Mouse (Mus musculus) spleen, adult 18-20 months (tissue): ENCODE data around the gene Dnah10.
"Not testable (repeated sequence)": the region's sequence is repeated elsewhere in the genome, so short reads cannot be mapped to it uniquely, and the experiment has no call there.

Source experiments
- DNase-seq, 2 experiments: peaks; one replicate each; pipeline ENCODE4 v3.0.0; 2022; ENCODE audit warnings: mixed read lengths in 2 of 2

Gene Dnah10

DNA sequence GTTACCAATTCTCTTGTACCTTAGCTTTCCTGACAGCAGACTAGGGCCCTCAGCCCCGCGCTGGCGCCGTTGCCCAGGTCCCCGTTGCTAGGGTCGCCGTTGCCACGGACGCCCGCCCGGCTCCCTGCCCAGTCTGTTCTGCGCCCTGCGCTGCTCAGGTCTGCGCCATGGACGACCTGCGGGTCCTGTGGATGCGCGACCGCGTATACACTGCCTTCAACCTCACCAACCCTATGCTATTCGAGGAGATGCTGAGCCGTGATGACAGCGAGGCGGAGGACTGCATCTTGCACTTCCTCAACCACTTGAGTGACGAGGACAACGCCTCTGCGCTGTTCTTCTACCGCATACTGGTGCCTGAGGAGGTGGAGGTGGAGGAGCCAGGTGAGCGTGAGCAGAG, at the start of gene Dnah10:
Gene Dnah10, plus strand, starts transcription at position 89 of the 400 bp plus-strand sequence.
- DNase-seq: no peak

DNA sequence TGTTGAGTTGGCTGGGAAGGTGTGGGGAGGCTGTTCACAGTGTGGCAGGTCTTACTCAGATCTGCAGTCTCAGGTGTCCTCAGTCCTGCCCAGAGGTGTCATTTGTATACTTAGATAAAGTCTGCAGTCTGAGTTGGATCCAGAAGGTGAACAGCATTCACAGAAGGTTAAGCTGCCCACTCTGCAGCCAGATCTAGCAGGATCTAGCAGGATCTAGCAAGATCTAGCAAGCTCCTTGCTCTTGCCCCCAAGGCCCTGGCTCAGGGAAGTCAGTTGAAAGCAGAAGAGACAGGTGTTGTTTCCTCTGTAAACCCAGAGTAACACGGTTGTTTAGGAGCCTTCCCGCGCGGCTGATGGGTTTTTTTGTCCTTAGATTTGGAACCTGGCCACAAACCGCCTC, 11.1 kb upstream of the Dnah10 start:
- no peak for DNase-seq

DNA sequence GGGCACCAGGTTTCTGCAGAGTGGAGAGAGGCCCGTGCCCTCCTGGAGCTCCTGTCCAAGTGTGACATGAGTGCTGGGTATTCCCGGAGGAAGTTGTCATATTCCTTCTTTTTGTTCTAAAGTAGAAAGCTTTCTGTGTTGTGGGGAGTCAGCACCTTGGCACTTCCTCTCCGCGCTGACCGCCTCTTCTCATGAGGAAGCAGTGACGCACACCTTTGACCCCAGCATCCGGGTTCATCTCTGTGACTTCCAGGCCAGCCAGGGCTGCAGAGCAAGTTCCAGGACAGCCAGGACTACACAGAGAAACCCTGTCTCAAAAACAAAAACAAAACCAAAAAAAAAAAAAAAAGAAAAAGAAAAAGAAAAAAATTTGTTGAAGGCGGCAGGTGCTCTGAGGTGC, 9.8 kb upstream of the Dnah10 start:
- no peak for DNase-seq

DNA sequence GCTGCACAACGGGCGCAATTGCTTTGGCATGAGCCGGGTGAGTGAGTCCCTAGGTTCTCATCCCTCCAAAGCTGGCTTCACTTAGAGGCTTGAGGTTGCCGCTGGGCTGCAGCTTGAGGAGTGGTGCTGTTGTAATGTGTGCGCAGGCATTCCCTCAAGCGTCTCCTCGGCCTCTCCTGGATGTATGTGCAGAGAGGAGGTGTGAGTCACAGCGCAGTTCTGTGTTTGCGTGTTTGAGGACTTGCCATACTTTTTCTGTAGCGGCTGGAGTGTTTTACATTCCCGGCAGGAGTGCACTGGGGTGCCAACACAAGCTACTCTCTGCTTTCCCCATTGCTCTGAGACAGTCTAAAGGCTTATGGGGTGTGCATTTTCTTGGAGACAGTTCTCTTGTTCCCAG, 6.9 kb upstream of the Dnah10 start:
- no peak for DNase-seq

DNA sequence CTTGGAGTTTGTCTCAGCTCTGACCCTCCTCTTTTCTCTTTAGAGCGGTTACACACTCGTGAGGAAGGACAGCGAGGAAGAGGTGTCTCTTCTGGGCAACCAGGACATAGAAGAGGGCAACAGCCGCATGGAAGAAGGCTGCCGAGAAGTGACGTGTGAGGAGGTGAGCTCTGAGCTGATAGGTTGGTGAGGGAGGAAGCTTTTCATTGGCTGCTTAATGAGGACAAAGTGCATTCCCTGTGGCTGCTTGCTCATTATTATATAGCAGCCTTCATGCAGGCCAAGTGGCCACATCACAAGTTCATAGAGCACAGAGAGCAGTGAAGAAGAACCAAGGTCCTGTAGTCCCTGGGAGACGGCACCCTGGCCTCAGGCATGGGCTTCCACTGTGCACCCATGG, 6.5 kb upstream of the Dnah10 start:
- no peak for DNase-seq

DNA sequence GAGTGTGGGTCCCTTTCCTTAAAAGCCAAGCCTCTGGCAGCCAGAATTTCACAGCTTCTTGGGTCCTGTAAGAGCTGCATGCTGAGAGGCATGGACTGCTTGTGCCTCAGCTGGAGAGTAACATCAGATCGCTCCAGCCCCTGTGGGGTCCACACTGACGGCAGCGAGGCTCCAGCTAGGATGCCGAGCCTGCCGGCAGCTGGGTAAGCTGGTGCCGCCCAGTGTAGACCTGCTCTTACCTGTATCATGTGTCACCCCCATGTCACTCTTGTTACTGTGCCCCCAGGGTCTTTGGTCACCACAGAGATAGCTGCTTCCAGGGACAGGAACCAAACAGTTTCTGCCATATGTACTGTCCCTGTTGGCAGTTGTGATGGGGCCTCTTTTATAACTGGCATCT, 1.8 kb upstream of the Dnah10 start:
- DNase-seq: no peak

DNA sequence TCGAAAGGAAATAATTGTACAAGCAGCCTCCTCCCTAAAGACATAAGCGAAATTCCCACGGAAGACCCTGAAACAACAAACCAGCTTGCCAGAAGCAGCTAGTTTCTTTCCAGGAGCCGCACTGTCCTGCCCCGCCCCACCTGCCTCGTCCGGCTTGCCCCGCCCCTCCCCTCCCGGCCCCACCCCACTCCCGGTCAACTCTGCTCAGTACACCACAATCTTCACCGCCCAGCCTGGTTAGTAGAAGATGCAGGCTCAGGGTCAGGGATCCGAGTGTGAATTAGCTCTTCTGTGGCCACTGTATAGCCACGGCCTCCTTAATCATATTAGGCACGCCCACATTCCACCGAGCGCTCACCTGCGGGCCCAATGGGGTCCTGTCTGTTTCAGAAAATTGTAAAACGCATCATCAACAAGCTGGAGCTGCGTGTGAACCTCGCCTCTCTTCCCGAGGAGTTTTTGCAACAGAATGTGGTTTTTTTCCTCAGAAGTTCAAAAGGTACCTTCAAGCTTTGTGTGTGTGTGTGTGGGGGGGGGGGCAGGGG, 4.8 kb downstream of the Dnah10 start:
- no peak for DNase-seq

DNA sequence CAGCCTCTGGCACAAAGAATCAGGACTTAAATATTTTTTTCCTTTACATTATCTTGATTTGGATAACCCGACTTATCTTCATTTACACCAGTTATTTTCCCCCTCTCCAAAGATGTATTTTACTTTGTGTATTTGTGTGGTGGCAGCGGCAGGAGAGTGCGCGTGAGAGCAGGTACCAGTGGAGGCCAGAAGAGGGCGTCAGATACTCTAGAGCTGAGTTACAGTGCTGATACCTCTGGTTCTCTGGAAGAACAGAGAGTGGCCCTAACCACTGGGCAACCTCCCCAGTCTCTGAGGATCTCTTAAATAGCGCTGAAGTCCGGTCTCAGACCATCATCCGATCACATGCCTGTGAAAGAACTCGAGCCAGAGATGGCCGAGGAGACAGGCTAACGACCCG, 9.1 kb downstream of the Dnah10 start:
- DNase-seq: no peak

DNA sequence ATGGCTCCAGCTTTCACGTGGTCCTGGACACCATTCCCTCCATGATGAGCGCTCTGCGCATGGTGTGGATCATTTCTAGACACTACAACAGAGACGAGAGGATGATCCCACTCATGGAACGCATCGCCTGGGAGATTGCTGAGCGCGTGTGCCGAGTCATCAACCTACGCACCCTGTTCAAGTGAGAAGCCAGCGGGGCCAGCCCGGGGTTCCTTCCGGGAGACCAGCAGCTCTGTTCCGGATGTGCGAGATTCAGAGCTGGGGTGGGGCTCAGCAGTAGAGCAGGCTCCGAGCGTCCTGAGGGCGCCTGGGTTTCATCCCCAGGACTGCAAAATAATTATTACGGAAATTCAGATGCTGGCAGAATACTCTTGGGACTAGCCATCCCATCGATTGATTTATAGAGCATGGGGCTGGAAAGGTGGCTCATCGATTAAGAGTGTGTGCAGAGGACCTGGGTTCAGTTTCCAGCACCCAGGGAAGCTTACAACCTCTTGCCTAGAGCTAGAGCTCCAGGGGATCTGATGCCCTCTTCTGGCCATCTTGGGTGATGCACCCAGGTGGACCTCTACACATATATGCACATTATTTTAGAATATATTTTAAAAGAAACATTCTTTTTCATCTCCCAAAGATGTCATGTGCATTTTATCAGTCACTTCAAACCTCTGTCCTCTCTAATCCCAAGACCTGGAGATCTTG, 17.2 kb downstream of the Dnah10 start:
- no peak for DNase-seq

DNA sequence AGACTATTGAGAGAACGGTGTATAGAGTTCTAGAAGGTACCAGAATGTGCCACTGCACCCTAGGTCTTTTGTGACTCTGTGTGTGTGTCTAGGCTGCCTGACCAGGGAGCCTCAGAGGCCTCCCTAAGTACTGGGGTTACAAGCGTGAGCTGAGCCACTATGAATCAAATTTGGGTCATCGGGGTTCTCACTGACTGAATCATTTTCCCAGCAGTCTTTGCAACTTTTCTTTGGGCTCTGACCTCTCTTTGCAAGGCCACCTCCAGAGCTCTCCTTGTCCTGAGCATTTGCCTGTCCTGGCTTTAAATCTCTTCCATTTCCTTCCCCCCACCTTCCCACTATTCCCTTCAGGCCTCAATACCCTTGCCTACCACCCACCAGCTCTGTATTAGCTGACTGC, 19.0 kb downstream of the Dnah10 start:
- no peak for DNase-seq

DNA sequence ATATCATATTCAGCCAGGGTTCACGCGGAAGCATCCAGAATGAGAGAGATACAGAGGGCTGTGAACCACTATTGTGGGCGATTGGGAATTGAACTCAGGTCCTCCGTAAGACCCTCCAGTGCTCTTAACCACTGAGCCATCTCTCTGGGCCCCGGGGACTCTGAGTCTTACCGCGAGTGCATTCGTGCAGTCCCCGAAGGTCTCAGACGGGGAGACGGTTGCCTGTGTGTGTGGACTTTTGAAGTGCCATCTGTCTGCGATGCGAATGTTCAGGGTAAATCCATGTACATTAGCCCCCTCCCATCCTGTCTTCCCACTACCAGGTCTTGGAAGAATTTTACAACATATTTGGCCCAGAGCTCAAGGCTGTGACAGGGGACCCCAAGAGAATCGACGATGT, 21.3 kb downstream of the Dnah10 start:
- no peak for DNase-seq

DNA sequence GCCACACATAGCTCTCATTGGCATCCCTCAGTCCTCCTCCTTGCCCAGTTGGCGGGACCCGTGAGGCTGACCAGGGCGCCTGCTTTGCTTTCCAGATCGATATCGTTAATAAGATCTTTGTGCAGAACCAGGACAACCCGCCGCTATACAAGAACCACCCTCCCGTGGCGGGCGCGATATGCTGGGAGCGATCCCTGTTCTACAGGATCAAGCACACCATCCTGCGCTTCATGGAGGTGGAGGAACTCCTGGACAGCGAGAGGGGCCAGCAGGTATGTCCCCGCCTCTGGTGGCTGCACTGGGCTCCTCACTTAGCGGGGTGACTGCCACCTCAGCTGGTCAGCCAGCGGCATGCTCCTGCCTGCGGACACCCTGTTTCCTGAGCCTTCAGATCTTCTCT, 23.4 kb downstream of the Dnah10 start:
- DNase-seq: no peak

DNA sequence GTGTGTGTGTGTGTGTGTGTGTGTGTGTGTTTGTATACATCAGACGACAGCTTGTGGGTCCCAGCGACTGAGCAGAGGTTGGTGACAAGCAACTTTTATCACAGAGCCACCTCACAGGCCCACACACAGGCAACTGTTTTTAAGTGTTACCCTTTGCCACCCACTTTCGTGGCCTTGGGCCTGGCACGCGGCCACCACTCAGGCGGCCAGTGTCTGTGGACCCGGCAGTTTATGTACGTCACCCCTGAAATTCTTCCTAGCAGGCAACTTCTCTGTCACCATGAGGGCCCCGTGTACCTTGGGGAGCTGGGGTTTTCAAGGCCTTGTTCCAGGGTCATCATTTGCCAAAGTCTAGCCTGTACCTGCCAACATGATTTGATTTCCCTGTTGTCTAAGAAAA, 26.8 kb downstream of the Dnah10 start:
- no peak for DNase-seq

DNA sequence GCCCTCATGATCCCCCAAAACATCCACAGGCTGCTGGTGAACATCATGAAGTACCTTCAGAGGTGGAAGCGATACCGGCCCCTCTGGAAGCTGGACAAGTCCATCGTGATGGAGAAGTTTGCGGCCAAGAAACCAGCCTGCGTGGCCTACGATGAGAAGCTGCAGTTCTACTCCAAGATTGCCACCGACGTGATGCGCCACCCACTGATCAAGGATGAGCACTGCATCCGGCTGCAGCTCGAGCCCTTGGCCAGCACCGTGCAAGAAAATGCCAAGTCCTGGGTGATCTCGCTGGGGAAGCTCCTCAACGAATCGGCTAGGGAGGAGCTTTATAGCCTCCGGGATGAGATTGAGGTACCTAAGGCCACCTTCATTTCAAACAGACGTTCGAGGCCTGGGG, 36.1 kb downstream of the Dnah10 start:
- DNase-seq: peak in 1 of 2 experiments; percentile 10

DNA sequence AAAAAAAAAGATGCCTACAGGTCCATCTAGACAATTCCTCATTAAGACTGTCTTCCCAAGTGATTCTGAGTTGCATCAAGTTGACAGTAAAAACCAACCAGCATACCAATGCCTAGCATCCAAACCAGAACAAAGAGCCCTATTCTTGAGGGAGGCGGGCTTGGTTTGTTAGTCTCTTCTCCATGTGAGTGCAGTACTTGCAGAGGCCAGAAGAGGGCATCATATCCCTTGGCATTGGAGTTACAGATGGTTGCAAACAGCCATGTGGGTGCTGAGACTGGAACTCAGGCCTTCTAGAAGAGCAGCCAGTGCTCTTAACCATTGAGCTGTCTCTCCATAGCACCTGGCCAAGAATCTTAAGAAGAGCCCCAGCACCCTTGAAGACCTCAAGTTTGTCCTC, 36.9 kb downstream of the Dnah10 start:
- DNase-seq: no peak

DNA sequence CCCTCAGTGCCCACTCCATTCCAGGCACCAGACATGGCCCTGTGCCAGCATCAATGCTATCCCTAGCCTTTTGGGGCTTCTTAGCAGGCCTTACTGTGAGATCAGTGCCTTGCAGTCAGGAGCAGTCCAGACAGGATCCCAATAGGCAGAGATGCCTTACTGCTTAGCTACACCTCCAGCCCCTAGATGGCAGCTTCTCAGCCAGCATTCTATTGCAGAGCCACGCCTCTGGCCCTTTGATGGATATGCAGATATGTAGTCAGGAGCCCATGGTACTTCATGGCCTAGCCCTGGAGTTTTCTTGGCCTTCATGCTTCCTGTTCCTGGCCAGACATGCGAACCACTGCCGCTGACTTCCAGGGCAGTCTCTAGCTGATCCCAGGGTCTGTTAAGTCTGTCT, 49.7 kb downstream of the Dnah10 start:
- DNase-seq: no peak

DNA sequence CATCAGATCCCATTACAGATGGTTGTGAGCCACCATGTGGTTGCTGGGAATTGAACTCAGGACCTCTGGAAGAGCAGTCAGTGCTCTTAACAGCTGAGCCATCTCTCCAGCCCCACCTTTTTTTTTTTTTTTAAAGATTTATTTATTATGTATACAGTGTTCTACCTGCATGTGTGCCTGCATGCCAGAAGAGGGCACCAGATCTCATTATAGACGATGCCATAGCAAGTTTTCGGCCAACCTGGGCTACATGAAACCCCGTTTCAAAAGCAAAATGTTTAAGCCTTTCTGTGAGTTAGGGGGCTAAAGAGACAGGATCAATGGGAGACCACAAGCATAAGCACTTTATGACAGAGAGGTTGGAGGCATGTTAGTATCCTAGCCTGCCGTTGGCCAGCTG, 51.4 kb downstream of the Dnah10 start:
- not testable (repeated sequence) for DNase-seq

DNA sequence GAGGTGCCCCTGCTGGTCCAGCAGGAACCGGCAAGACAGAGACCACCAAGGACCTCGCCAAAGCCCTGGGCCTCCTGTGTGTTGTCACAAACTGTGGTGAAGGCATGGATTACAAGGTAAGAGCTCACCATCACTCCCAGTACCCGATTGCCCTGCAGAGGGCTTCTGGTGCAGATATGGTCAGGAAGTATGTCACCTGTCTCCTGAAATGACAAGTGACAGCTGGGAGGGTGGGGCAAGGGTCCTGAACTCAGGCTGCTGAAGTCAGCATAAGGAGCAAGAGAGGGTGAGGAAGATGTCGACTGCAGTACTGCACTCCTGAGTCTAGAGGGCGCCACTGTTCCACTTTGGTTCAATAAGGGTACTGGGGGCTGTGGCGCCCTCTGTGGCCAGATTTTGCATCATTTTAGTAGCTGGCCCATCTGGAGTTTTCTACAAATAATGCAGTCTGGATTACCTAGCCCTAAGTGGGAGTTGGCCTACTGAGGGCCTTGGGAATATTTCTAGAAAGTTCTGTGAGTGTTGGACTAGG, 52.4 kb downstream of the Dnah10 start:
- peak in 1 of 2 experiments; percentile 32 for DNase-seq

DNA sequence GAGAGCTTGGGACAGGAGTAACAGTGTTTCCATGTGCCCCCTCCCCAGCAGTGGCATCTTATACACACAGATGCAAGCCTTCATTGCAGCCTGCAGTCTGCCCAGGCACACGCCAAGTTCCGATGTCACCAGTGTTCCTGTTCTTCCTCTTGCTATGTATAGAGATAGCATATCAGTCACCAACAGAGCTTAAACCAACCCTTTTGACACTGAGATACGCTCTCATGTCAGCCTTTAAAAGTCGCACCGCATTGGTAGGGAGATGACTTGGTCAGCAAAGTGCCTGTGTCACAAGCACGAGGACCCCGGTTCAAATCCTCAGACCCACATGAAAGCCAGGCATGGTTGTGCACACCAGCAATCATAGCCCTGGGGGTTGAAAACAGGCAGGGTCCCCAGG, 55.0 kb downstream of the Dnah10 start:
- DNase-seq: no peak

DNA sequence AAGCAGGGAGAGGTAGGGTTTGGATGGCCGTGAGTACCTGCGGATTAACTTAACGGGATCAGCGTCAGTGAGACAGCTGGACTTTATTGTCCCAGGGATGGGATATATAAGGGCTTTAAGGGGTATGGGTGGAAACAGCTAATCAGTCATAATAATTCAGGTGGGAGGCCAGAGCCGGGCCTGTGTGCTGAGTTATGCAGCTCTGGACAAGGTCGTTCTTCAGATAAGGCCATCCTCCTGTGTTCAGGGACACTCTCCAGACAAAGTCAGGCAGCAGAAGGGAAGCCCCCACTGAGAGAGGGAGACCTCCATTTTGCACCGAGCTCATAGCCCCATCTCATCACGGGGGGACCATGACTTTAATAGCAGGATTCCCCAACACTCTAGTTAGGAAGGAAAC, 56.8 kb downstream of the Dnah10 start:
- no peak for DNase-seq

DNA sequence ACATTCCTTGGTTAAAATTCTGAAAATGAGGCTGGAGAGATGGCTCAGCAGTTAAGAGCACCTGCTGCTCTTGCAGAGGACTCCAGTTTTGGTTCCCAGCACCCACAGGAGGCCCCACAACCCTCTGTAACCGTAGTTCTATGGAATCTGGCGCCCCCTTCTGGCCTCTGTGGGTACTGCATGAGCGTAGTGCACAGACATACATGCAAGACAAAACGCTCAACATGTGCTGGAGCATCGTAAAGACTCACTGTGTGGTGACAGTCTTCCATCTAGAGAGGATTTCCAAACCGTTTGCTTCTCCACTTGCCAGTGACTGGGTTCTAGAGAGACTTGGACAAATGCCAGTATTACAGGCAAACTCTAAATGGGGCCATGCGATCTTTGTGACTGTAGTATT, 60.8 kb downstream of the Dnah10 start:
- DNase-seq: peak in 1 of 2 experiments; percentile 5

DNA sequence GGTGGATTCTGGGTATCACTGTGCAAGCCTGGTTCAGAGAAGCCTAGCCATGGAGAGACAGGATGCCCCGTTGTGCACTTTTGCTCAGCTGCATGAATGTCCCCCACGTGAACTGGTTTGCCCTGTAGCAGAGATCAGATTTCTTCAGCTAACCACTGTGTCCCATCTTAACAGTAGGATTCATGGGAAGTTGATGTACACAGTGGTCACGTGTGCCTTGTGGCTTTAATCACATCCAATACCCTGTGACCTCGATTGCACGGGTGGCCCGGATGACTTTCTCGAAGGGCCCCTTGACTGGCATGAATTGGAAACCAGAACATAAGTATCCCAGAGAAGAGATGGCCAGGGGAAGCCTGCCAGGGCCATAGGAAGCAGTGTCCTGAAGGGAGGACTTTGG, 67.2 kb downstream of the Dnah10 start:
- no peak for DNase-seq

DNA sequence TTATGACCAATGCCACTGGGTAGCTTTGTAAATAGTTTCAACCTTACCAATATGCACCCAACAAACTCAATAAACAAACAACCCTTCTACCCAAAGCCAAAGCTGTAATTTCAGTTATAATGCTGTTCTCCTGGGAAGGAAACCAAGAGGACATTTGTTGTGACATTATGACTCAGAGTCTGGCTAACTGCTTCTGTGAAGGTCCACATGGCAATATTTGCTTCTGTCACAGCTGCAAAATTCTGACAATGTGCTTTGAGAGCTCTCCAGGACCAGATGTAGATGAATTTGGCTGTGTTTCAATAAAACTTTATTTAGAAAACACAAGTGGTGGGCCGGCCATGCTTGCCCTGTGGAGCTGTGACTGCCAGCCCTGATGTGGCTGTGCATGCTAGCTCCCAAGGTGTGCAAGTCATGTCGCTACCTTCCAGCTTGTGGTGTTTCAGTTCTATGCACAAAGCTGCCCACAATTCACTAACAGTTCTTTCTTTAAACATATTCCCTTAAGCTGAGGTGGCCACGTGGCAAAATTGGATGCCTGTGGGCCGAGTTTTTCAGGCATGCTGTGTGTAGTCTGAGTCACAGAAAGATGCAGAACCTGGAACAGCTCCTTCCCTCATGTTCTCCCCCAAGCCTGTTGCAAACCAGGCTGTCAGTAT, 85.0 kb downstream of the Dnah10 start:
- no peak for DNase-seq

DNA sequence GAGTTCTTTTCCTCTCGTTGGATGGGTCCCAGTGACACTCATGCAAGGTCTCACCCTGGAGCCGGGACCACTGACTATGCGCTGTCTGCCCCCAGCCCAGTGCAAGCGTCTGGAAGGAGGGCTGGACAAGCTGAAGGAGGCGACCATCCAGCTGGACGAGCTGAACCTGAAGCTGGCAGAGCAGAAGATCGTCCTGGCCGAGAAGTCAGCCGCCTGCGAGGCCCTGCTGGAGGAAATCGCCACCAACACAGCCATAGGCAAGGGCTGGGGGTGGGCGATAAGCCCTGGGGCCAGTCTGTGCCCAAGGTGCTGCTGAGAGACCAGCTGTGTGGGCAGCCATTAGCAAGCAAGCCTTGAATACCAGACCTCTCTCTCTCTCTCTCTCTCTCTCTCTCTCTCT, 87.6 kb downstream of the Dnah10 start:
- DNase-seq: no peak
